Comparison of ENCODE assay signal across 1 mouse cellular context in genomic region chr10:128550144-128550823, GRCm38 (mm10).
TF ChIP-seq lines count a peak whose summit lies in the region.

No protein-coding gene starts in this region.

TF ChIP-seq in MEL, 35 proteins besides CTCF, POLR2A, EP300 and RAD21:
- TF ChIP-seq ZKSCAN1 (IDR thresholded peaks at IDR 0.05; ENCODE audit: low read depth, low read length), result peak; percentile 88
- TF ChIP-seq TAL1 (IDR thresholded peaks at IDR 0.05; ENCODE audit: low read length), result peak; percentile 11; the same call in 1 of the 2 replicates
- TF ChIP-seq GATA1 (IDR thresholded peaks at IDR 0.05; ENCODE audit: low read depth, low read length), result peak; percentile 45; the same call in 1 of the 2 replicates
- TF ChIP-seq TCF12 (IDR thresholded peaks at IDR 0.05; ENCODE audit: low read depth, low read length), result 0 out of 2 replicates have a peak, but pooled peaks have one; percentile 11
